Mouse (Mus musculus): ENCODE measurements around the gene Slc5a4a. TPM values are rescaled to one million over a fixed set of nuclear protein-coding genes. Genes with fewer than 3 reads are reported as not detected.

Slc5a4a gene
- polyA plus RNA-seq, 1 experiment from 2014 or later: not detected

DNA sequence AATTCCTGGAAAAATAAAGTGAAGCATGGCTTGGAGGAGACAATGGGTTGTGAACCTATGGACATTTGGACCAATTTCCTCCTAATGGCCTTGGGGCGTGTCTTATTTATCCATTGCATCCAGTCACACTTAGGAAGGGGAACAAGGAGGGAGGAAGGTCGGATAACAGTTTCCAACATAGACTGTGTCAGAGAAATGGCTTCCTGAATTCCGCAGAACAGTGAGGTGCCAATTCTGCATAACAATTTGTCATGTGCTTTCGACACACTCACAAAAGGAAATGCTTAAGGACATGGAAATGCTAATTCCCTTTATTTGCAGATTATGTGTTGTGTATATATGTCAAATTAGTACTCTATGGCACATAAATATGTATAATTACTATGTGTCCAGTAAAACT, 38.0 kb downstream of the Slc5a4a start:
- H3K27ac ChIP-seq: no peak overlapping the region
- no peak overlapping the region for H3K4me3 ChIP-seq
- no peaks in the 10 kb centered on the region for H3K36me3 ChIP-seq
- no peaks in the 10 kb centered on the region for H3K27me3 ChIP-seq
- H3K9ac ChIP-seq: no peak overlapping the region
- ATAC-seq (ENCODE audit: borderline replicate concordance, extremely low read depth, low FRiP score, low TSS enrichment): no peak
- WGBS: 49% methylated on average over 4 of the region's 4 CpGs
- no peaks in the 10 kb centered on the region for H3K4me1 ChIP-seq
- no peak overlapping the region for H3K4me2 ChIP-seq
- no peaks in the 10 kb centered on the region for H3K9me3 ChIP-seq

GRCm38 (mm10) chr10:76188010-76188409, 40.8 kb downstream of the Slc5a4a start:
- no peak overlapping the region for H3K9ac ChIP-seq
- H3K4me3 ChIP-seq: no peak overlapping the region
- no peaks in the 10 kb centered on the region for H3K36me3 ChIP-seq
- H3K9me3 ChIP-seq: no peaks in the 10 kb centered on the region
- no peak for ATAC-seq (ENCODE audit: borderline replicate concordance, extremely low read depth, low FRiP score, low TSS enrichment)
- H3K27ac ChIP-seq: no peak overlapping the region
- no peaks in the 10 kb centered on the region for H3K27me3 ChIP-seq
- no peaks in the 10 kb centered on the region for H3K4me1 ChIP-seq
- 83% methylated on average over 1 of the region's 1 CpGs for WGBS
- no peak overlapping the region for H3K4me2 ChIP-seq

DNA sequence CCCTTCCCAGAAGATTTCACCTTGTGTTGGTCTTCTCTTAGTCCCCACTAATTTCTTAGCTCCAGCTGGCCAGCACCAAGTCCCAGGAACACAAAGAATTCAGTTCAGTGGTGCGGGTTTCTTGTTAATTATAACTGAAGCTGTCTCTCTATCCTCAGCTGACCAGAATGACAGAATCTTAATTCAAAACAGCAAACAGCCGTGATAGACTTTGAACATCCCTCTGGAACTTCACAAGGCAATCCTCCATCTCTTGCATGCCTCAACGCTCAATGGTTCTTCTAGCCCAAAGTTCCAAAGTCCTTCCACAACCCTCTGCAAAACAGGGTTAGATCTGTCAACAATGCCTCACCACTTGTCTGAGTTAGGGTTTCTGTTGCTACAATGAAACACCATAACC, 54.2 kb downstream of the Slc5a4a start:
- Histone ChIP-seq H3K27ac (no peak overlapping the region), H3K9ac (no peak overlapping the region), H3K27me3 (no peaks in the 10 kb centered on the region), H3K4me2 (no peak overlapping the region), H3K4me1 (no peaks in the 10 kb centered on the region), H3K4me3 (no peak overlapping the region), H3K9me3 (no peaks in the 10 kb centered on the region), H3K36me3 (0 out of 2 replicates have a peak, but pooled peaks cover under 1% of the 10 kb centered on the region)
- ATAC-seq (ENCODE audit: borderline replicate concordance, extremely low read depth, low FRiP score, low TSS enrichment): no peak
- WGBS: 85% methylated on average over 3 of the region's 3 CpGs

- no peak overlapping the region for H3K9ac ChIP-seq
- no peak overlapping the region for H3K4me2 ChIP-seq
- no peak for ATAC-seq (ENCODE audit: borderline replicate concordance, extremely low read depth, low FRiP score, low TSS enrichment)
- H3K27me3 ChIP-seq: no peaks in the 10 kb centered on the region
- H3K36me3 ChIP-seq: 0 out of 2 replicates have a peak, but pooled peaks cover 5% of the 10 kb centered on the region
- H3K4me1 ChIP-seq: no peaks in the 10 kb centered on the region
- H3K4me3 ChIP-seq: no peak overlapping the region
- no peaks in the 10 kb centered on the region for H3K9me3 ChIP-seq
- 17% methylated on average over 7 of the region's 7 CpGs for WGBS
- no peak overlapping the region for H3K27ac ChIP-seq
Observed at GRCm38 (mm10) chr10:76201978-76202377, 54.7 kb downstream of the Slc5a4a start.

DNA sequence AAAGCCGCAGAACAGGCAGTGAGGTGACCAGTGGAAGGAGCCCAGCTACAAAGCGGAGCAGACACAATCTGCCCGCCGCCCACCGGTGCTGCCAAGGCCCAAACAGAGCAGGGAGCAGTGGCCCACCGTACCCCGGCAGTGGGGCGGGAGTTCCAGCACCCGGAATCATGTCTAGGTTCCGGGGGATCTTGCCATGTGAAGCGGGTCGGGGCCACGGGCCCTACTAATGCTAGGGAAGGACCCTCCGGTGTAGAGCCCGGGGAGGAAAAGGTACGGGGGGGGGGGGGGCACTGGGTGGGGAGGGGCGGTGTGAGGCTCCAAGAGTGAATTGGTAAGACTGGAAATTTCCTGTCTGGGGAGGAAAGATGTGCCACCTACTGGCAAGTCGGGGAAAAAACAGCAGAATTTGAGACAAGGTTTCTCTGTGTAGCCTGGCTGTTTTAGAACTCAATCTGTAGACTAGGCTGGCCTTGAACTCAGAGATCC, 56.6 kb downstream of the Slc5a4a start:
- Histone ChIP-seq H3K27ac (no peak overlapping the region), H3K9ac (peak overlapping the region; percentile 34), H3K27me3 (no peaks in the 10 kb centered on the region), H3K4me2 (peak overlapping the region; percentile 60), H3K4me1 (no peaks in the 10 kb centered on the region), H3K9me3 (no peaks in the 10 kb centered on the region), H3K4me3 (peak overlapping the region; percentile 38), H3K36me3 (peaks cover 9% of the 10 kb centered on the region)
- no peak for ATAC-seq (ENCODE audit: borderline replicate concordance, extremely low read depth, low FRiP score, low TSS enrichment)
- WGBS: 18% methylated on average over 17 of the region's 18 CpGs

DNA sequence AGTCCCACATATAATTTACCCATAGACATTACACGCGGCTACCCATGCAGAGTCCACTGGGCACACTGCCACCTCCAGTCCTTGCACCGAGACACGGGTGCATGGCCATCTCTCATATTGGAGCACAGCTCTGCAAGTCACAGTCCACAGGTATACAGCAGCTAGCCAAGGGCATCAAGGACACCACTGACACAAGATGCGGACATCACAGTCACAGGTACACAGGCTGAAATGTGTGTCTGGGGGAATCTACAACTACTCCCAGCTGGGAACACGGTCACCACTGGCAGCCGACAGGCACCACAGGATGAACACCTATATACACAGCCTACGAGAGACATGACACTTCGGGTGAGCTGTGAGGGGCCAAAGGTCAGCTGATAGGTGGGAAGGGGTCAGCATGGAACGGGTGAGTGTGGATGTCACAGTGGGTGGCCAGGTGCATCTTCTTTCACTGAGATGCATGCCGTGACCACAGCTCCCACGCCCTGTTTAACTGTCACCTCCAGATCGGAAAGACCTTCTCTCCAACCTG, 60.1 kb downstream of the Slc5a4a start:
- H3K4me3 ChIP-seq: no peak overlapping the region
- H3K9ac ChIP-seq: no peak overlapping the region
- no peak overlapping the region for H3K4me2 ChIP-seq
- H3K27ac ChIP-seq: no peak overlapping the region
- H3K9me3 ChIP-seq: no peaks in the 10 kb centered on the region
- H3K36me3 ChIP-seq: peaks cover 14% of the 10 kb centered on the region
- peak; percentile 53; the same call in 1 of the 2 replicates for ATAC-seq (ENCODE audit: borderline replicate concordance, extremely low read depth, low FRiP score, low TSS enrichment)
- no peaks in the 10 kb centered on the region for H3K4me1 ChIP-seq
- no peaks in the 10 kb centered on the region for H3K27me3 ChIP-seq
- 78% methylated on average over 13 of the region's 13 CpGs for WGBS

DNA sequence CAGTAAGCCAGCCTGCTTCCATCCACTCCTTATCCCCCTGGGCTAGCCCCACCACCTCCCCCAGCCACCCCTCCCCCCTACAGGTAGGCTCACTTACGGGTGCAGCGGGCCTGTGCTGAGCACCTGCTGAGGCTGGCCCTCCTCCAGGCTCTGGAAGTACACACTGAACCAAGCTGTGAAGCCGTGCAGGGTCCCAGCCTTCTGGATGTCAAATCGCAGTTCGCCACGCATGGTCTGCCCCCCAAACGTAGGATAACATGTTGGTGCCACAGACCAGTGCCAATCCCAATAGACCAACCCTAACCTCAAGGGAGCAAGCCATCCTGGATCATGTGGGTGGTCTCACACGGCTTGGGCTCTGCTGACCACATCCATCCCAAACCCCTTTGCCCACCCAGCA, 62.0 kb downstream of the Slc5a4a start:
- Histone ChIP-seq H3K4me3 (no peak overlapping the region), H3K4me1 (no peaks in the 10 kb centered on the region), H3K9me3 (no peaks in the 10 kb centered on the region; the same call in 1 of the 2 replicates), H3K36me3 (peaks cover 27% of the 10 kb centered on the region), H3K4me2 (no peak overlapping the region), H3K27me3 (no peaks in the 10 kb centered on the region), H3K27ac (no peak overlapping the region), H3K9ac (no peak overlapping the region)
- ATAC-seq (ENCODE audit: borderline replicate concordance, extremely low read depth, low FRiP score, low TSS enrichment): no peak
- WGBS: 88% methylated on average over 8 of the region's 8 CpGs

DNA sequence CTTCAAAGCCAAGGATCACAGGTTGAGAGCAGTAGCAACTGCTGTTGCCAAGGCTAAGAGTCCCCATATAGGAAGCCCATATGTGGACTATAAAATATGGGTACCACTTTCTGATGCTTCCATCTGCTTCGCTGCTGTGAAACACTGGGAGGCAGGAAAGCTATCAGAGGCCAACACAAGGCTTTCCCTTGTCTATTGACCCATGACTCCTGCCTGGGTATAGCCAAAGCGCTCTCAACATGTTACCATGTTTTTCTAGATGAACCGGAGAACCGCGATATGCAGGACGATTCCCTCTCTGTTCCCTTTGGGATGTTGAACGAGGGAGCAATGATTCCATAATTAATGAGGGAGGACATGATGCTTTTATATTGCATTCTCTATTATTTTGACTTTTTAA, 63.6 kb downstream of the Slc5a4a start:
- H3K9ac ChIP-seq: no peak overlapping the region
- no peak overlapping the region for H3K27ac ChIP-seq
- WGBS: 94% methylated on average over 7 of the region's 7 CpGs
- H3K4me1 ChIP-seq: no peaks in the 10 kb centered on the region
- no peak overlapping the region for H3K4me2 ChIP-seq
- H3K4me3 ChIP-seq: no peak overlapping the region
- no peaks in the 10 kb centered on the region; the same call in 1 of the 2 replicates for H3K9me3 ChIP-seq
- H3K36me3 ChIP-seq: peaks cover 42% of the 10 kb centered on the region
- H3K27me3 ChIP-seq: no peaks in the 10 kb centered on the region
- no peak for ATAC-seq (ENCODE audit: borderline replicate concordance, extremely low read depth, low FRiP score, low TSS enrichment)

GRCm38 (mm10) chr10:76212121-76212520, 64.9 kb downstream of the Slc5a4a start:
- Histone ChIP-seq H3K27ac (no peak overlapping the region), H3K36me3 (peaks cover 47% of the 10 kb centered on the region), H3K4me3 (no peak overlapping the region), H3K9me3 (no peaks in the 10 kb centered on the region; the same call in 1 of the 2 replicates), H3K4me2 (no peak overlapping the region), H3K9ac (no peak overlapping the region), H3K4me1 (no peaks in the 10 kb centered on the region), H3K27me3 (no peaks in the 10 kb centered on the region)
- no peak for ATAC-seq (ENCODE audit: borderline replicate concordance, extremely low read depth, low FRiP score, low TSS enrichment)
- 85% methylated on average over 6 of the region's 6 CpGs for WGBS

- Histone ChIP-seq H3K4me2 (no peak overlapping the region), H3K9me3 (no peaks in the 10 kb centered on the region; the same call in 1 of the 2 replicates), H3K4me3 (no peak overlapping the region), H3K27ac (no peak overlapping the region), H3K4me1 (no peaks in the 10 kb centered on the region), H3K36me3 (peaks cover 50% of the 10 kb centered on the region), H3K9ac (no peak overlapping the region), H3K27me3 (no peaks in the 10 kb centered on the region)
- 86% methylated on average over 4 of the region's 4 CpGs for WGBS
- ATAC-seq (ENCODE audit: borderline replicate concordance, extremely low read depth, low FRiP score, low TSS enrichment): no peak
Observed at GRCm38 (mm10) chr10:76214161-76214560, 66.9 kb downstream of the Slc5a4a start.

DNA sequence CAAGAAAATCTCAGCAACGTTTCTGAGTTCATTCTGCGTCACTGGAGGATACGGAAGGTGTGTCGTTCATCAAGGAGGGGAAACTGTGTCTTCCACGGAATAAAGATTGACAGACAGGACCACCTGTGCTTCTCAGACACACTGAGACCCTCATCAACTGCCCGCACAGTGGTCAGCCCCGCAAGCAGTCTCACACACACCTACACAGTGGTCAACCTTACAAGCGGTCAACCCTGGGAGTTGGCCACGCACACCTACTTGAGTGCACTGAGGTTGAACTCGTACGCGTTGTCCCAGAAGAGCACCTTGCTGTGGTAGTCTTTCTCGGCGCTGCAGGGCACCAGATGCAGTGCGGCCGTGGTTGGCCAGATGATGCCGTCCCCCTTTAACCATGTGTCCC, 69.8 kb downstream of the Slc5a4a start:
- Histone ChIP-seq H3K4me2 (no peak overlapping the region), H3K4me3 (no peak overlapping the region), H3K36me3 (peaks cover 53% of the 10 kb centered on the region), H3K27me3 (no peaks in the 10 kb centered on the region), H3K27ac (no peak overlapping the region), H3K9me3 (no peaks in the 10 kb centered on the region; the same call in 1 of the 2 replicates), H3K9ac (no peak overlapping the region), H3K4me1 (no peaks in the 10 kb centered on the region)
- 94% methylated on average over 17 of the region's 17 CpGs for WGBS
- ATAC-seq (ENCODE audit: borderline replicate concordance, extremely low read depth, low FRiP score, low TSS enrichment): no peak

GRCm38 (mm10) chr10:76218240-76218639, 71.0 kb downstream of the Slc5a4a start:
- 72% methylated on average over 9 of the region's 9 CpGs for WGBS

More at GRCm38 (mm10) chr10:76218240-76218639, 71.0 kb downstream of the Slc5a4a start:
- no peak overlapping the region for H3K4me2 ChIP-seq
- no peaks in the 10 kb centered on the region for H3K27me3 ChIP-seq
- no peak overlapping the region for H3K9ac ChIP-seq
- no peak overlapping the region for H3K27ac ChIP-seq
- peaks cover 58% of the 10 kb centered on the region for H3K36me3 ChIP-seq
- ATAC-seq (ENCODE audit: borderline replicate concordance, extremely low read depth, low FRiP score, low TSS enrichment): no peak
- no peaks in the 10 kb centered on the region; the same call in 1 of the 2 replicates for H3K9me3 ChIP-seq
- H3K4me3 ChIP-seq: no peak overlapping the region
- H3K4me1 ChIP-seq: no peaks in the 10 kb centered on the region
